Mouse (Mus musculus): Measurements from ENCODE around the gene Rfx4. TPM values are rescaled to one million over a fixed set of nuclear protein-coding genes. Genes with fewer than 3 reads are reported as not detected.

Gene Rfx4
- polyA plus RNA-seq, 1 experiment from 2014 or later, result not detected

DNA sequence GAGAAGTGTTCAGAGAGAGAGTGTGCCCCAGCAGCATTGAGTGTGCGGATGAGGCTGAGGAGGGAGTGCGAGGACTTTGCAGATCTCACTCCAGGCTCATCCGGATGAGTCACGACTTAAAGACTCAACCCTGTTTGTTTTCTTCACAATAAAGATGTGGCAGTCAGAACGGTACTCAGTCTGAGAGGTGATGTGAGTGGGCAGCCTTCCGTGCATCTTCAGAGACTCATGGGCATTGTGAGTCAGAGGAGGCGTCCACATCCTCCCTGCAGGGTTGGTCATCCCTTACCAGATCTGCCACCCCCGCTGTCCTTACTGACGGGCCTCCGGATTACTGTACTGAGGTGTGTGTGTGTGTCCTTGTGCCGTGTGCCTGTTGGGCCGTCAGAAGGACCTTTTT lies 28.9 kb upstream of the Rfx4 start:
- H3K27me3 ChIP-seq (replicated peaks; ENCODE audit: insufficient read depth, low read length), result no peaks in the 10 kb centered on the region
- peak; percentile 30; the same call in 1 of the 2 replicates for ATAC-seq
- no peak overlapping the region for H3K27ac ChIP-seq (ENCODE audit: low read length)

DNA sequence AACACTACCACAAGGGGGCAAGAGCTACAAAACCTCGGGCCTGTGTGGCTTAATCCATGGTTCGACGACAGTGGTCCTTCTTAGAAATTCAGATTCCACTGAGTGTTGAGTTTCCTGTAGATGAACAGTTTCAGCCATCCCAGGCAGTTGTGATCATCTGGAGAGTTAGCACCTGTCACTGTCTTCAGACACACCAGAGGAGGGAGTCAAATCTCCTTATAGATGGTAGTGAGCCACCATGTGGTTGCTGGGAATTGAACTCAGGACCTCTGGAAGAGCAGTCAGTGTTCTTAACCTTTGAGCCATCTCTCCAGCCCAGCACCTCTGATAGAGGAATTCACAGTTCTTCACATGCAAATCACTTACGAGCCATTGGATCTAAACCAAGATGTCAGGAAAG lies 28.1 kb upstream of the Rfx4 start:
- no peak overlapping the region for H3K4me3 ChIP-seq (ENCODE audit: low read depth, low read length)
- no peak for DNase-seq (ENCODE audit: low spot score)
- no peaks in the 10 kb centered on the region; the same call in 1 of the 2 replicates for H3K36me3 ChIP-seq (ENCODE audit: insufficient read depth, low read length)
- no peak overlapping the region for H3K9ac ChIP-seq (replicated peaks; ENCODE audit: low read depth)
- H3K4me2 ChIP-seq (replicated peaks; ENCODE audit: low read depth, low read length), result no peak overlapping the region
- ATAC-seq, result no peak
- TF ChIP-seq CTCF (IDR thresholded peaks at IDR 0.05) (no peak), EP300 (IDR thresholded peaks at IDR 0.05) (no peak)
- WGBS, result 90% methylated on average over 4 of the region's 4 CpGs
- no peaks in the 10 kb centered on the region for H3K4me1 ChIP-seq (ENCODE audit: insufficient read depth, low read depth, low read length)
- H3K27ac ChIP-seq (ENCODE audit: low read length), result no peak overlapping the region
- no peaks in the 10 kb centered on the region for H3K27me3 ChIP-seq (replicated peaks; ENCODE audit: insufficient read depth, low read length)
- H3K9me3 ChIP-seq (ENCODE audit: low read length), result no peaks in the 10 kb centered on the region

More for the DNA sequence above, 28.9 kb upstream of the Rfx4 start:
- no peak overlapping the region for H3K4me3 ChIP-seq (ENCODE audit: low read depth, low read length)
- WGBS, result 83% methylated on average over 12 of the region's 12 CpGs
- no peaks in the 10 kb centered on the region for H3K4me1 ChIP-seq (ENCODE audit: insufficient read depth, low read depth, low read length)
- no peak overlapping the region for H3K9ac ChIP-seq (replicated peaks; ENCODE audit: low read depth)
- no peaks in the 10 kb centered on the region for H3K9me3 ChIP-seq (ENCODE audit: low read length)
- H3K4me2 ChIP-seq (replicated peaks; ENCODE audit: low read depth, low read length), result no peak overlapping the region
- no peak for TF ChIP-seq EP300 (IDR thresholded peaks at IDR 0.05)
- no peak for TF ChIP-seq CTCF (IDR thresholded peaks at IDR 0.05)
- peaks cover 4% of the 10 kb centered on the region; the same call in 1 of the 2 replicates for H3K36me3 ChIP-seq (ENCODE audit: insufficient read depth, low read length)
- DNase-seq (ENCODE audit: low spot score), result no peak

DNA sequence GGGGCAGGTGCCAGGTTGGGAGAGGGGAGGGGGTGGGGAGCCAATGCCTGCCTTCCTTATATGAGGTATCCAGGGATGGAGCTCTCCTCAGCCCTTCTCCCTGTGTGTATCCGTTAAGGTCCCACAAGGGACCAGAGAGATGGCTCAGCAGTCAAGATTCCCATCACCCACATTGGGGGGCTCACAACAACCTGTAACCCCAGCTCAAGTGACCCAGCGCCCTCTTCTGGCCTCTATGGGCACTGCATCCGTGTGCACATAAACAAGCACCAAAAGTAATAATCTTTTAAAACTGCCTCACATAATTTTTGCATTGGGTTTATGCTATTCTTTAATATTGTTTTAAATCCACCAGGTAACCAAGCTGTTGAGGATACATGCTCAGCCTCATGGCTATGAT lies 25.8 kb upstream of the Rfx4 start:
- TF ChIP-seq EP300 (IDR thresholded peaks at IDR 0.05) (no peak), CTCF (IDR thresholded peaks at IDR 0.05) (peak; percentile 40)
- Histone ChIP-seq H3K27me3 (replicated peaks; ENCODE audit: insufficient read depth, low read length) (no peaks in the 10 kb centered on the region), H3K27ac (ENCODE audit: low read length) (no peak overlapping the region), H3K4me1 (ENCODE audit: insufficient read depth, low read depth, low read length) (no peaks in the 10 kb centered on the region), H3K9me3 (ENCODE audit: low read length) (no peaks in the 10 kb centered on the region), H3K36me3 (ENCODE audit: insufficient read depth, low read length) (no peaks in the 10 kb centered on the region; the same call in 1 of the 2 replicates), H3K4me2 (replicated peaks; ENCODE audit: low read depth, low read length) (no peak overlapping the region), H3K4me3 (ENCODE audit: low read depth, low read length) (no peak overlapping the region), H3K9ac (replicated peaks; ENCODE audit: low read depth) (no peak overlapping the region)
- DNase-seq (ENCODE audit: low spot score) (no peak), ATAC-seq (no peak)
- WGBS, result 86% methylated on average over 3 of the region's 3 CpGs

DNA sequence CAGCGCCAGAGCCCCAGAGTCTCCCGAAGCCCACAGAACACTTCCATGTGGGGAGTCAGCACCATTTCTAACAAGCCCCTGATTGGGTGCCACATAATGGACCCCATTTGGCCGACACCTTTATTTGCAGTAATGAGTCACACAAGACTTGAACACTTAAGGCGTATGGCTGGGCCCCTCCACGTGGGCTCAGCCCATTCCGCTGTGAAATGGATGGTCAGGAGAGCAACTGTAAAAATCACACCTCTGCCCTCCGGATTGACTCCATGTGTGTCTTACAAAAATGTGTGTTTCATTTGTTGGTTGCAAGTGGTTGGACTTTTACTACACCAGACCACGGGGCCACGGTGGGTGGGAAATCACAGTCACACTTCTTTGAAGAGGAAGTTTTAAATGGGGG lies 24.9 kb upstream of the Rfx4 start:
- no peaks in the 10 kb centered on the region for H3K9me3 ChIP-seq (ENCODE audit: low read length)
- 72% methylated on average over 9 of the region's 9 CpGs for WGBS
- no peak overlapping the region for H3K9ac ChIP-seq (replicated peaks; ENCODE audit: low read depth)
- DNase-seq (ENCODE audit: low spot score) (no peak), ATAC-seq (no peak)
- H3K4me2 ChIP-seq (replicated peaks; ENCODE audit: low read depth, low read length), result no peak overlapping the region
- no peaks in the 10 kb centered on the region; the same call in 1 of the 2 replicates for H3K36me3 ChIP-seq (ENCODE audit: insufficient read depth, low read length)
- H3K27ac ChIP-seq (ENCODE audit: low read length), result no peak overlapping the region
- no peaks in the 10 kb centered on the region for H3K4me1 ChIP-seq (ENCODE audit: insufficient read depth, low read depth, low read length)
- TF ChIP-seq EP300 (IDR thresholded peaks at IDR 0.05) (no peak), CTCF (IDR thresholded peaks at IDR 0.05) (no peak)
- H3K4me3 ChIP-seq (ENCODE audit: low read depth, low read length), result no peak overlapping the region
- H3K27me3 ChIP-seq (replicated peaks; ENCODE audit: insufficient read depth, low read length), result no peaks in the 10 kb centered on the region

DNA sequence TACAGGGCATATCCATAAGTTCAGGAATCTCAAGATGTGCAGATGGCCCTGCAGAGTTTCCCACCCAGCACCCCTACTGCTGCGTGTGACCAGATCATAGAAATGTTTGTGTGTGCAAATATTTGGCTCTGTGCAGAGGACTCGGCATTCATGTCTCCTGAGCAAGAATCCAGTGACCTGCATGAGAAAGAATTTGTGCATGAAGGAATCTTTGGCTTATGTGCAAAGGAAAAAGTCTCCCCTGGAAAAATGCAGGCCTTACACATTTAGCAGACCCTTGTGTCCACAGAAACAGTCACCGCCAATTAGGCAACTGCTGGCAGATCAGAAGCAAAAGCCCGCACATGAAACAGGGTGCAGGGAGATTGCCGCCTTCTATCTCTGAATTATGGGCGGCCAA lies 22.4 kb upstream of the Rfx4 start:
- no peak for DNase-seq (ENCODE audit: low spot score)
- Histone ChIP-seq H3K4me2 (replicated peaks; ENCODE audit: low read depth, low read length) (no peak overlapping the region), H3K9ac (replicated peaks; ENCODE audit: low read depth) (no peak overlapping the region), H3K36me3 (ENCODE audit: insufficient read depth, low read length) (no peaks in the 10 kb centered on the region), H3K9me3 (ENCODE audit: low read length) (no peaks in the 10 kb centered on the region), H3K27me3 (replicated peaks; ENCODE audit: insufficient read depth, low read length) (no peaks in the 10 kb centered on the region), H3K4me3 (ENCODE audit: low read depth, low read length) (no peak overlapping the region), H3K27ac (ENCODE audit: low read length) (no peak overlapping the region), H3K4me1 (ENCODE audit: insufficient read depth, low read depth, low read length) (no peaks in the 10 kb centered on the region)
- TF ChIP-seq EP300 (IDR thresholded peaks at IDR 0.05), result no peak
- TF ChIP-seq CTCF (IDR thresholded peaks at IDR 0.05), result no peak
- WGBS, result 42% methylated on average over 6 of the region's 6 CpGs
- no peak for ATAC-seq

DNA sequence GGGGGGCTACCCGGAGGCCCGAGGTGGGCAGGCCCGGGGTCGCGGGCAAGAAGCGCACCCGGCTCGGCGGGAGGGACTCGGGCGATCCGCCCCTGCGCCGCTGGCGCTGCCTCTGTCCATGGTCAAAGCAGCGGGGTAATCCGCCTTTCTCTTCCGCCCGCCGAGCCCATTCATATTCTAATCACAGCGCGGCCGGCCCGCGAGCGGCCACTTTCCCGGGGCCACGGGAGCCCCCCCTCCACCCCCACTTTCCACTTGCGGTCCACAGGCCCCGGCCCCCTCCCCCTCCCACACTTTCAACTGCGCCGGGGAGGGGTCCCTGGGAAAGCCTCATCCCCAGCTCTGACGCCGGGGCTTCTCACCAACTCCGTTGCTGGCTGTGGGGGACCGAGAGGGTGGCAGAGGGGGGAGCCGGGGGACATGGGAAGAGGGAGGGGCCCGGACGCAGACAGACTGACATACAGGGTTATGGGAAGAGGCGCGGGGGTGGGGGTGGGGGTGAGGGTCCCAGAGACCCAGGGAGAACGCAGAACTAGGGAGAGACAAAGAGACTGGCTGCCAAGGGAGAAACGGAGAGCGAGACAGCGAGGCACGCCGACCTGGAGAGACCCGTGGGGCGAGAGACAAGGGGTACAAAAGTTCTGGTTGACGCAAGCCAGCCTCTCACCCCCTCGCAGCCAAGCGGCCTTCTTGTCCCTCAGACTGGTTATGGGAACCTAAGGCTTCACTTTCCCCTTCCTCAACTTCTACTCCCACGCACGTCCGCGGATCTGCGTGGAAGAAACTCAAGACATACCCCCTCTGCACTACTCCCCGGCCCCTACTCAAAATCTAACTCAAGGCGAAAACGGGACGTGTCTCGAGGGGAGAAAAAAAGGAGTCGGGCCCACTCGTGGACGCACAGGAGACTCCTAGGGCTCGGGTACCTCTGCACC lies 744 bp upstream of the Rfx4 start:
- ATAC-seq (no peak; the same call in 1 of the 2 replicates), DNase-seq (ENCODE audit: low spot score) (peak; percentile 24)
- 0 out of 2 replicates have a peak, but pooled peaks cover 3% of the 10 kb centered on the region for H3K4me1 ChIP-seq (ENCODE audit: insufficient read depth, low read depth, low read length)
- H3K9me3 ChIP-seq (ENCODE audit: low read length), result no peaks in the 10 kb centered on the region
- H3K9ac ChIP-seq (replicated peaks; ENCODE audit: low read depth), result no peak overlapping the region
- no peak overlapping the region for H3K27ac ChIP-seq (ENCODE audit: low read length)
- no peaks in the 10 kb centered on the region for H3K36me3 ChIP-seq (ENCODE audit: insufficient read depth, low read length)
- peak overlapping the region; percentile 24 for H3K4me3 ChIP-seq (ENCODE audit: low read depth, low read length)
- WGBS, result 1% methylated on average over 63 of the region's 66 CpGs
- no peak for TF ChIP-seq EP300 (IDR thresholded peaks at IDR 0.05)
- no peak for TF ChIP-seq CTCF (IDR thresholded peaks at IDR 0.05)
- H3K27me3 ChIP-seq (replicated peaks; ENCODE audit: insufficient read depth, low read length), result peaks cover 82% of the 10 kb centered on the region
- H3K4me2 ChIP-seq (replicated peaks; ENCODE audit: low read depth, low read length), result peak overlapping the region; percentile 42
